In genomic region chr15:26894031-26894655, GRCm38 (mm10) we compare ENCODE assay signal across 8 mouse cellular contexts. TPM values are rescaled to one million over a fixed set of nuclear protein-coding genes. Genes with fewer than 3 reads are reported as not detected.
DNase-seq lines count a peak whose midpoint lies in the region; ATAC-seq lines count a peak whose summit lies in the region.

No protein-coding gene starts in this region.

- peak; percentile 17 to 19 for DNase-seq in cerebellum, postnatal 10 days
- DNase-seq in cerebellum, adult 11 months, result no peak
- DNase-seq in forebrain, embryonic 14.5 days (ENCODE audit: low spot score), result peak; percentile 56
- DNase-seq in limb, embryonic 11.5 days (ENCODE audit: low spot score), result peak; percentile 74

- 1% methylated on average over 12 of the region's 12 CpGs for WGBS in forebrain, embryonic 14.5 days
- WGBS in limb, embryonic 11.5 days, result 2% methylated on average over 12 of the region's 12 CpGs
- WGBS in midbrain, embryonic 13.5 days, result under 1% methylated on average over 12 of the region's 12 CpGs

- ATAC-seq in forebrain, embryonic 14.5 days, result peak; percentile 27; the same call in 1 of the 2 replicates
- ATAC-seq in hematopoietic stem cell, adult 5-6 weeks (replicated peaks in 1 of 2; ENCODE audit: insufficient read depth in 1 of 2, low FRiP score in 2 of 2, low TSS enrichment in 1 of 2, low read depth in 1 of 2, poor library complexity in 2 of 2, severe bottlenecking in 2 of 2), result peak; percentile 47 to 65; a peak in 3 of 4 replicates
- ATAC-seq in limb, embryonic 11.5 days (ENCODE audit: insufficient number of reproducible peaks, low FRiP score, low TSS enrichment, low read depth), result peak; percentile 61
- peak; percentile 15; the same call in 1 of the 2 replicates for ATAC-seq in midbrain, embryonic 13.5 days
- no peak for ATAC-seq in inflammation-experienced regulatory T-cells, adult 6 months
- no peak for ATAC-seq in megakaryocyte-erythroid progenitor cell, adult 5-6 weeks (replicated peaks; ENCODE audit: low FRiP score, low TSS enrichment, poor library complexity, severe bottlenecking)

- H3K36me3 ChIP-seq in forebrain, embryonic 14.5 days (ENCODE audit: control insufficient read depth, insufficient read depth, low read length), result no peaks in the 10 kb centered on the region
- H3K36me3 ChIP-seq in limb, embryonic 11.5 days (ENCODE audit: control insufficient read depth, insufficient read depth, low read length), result no peaks in the 10 kb centered on the region
- H3K36me3 ChIP-seq in midbrain, embryonic 13.5 days, result no peaks in the 10 kb centered on the region

- H3K4me2 ChIP-seq in forebrain, embryonic 14.5 days (ENCODE audit: low read length), result peak overlapping the region; percentile 93
- peak overlapping the region; percentile 74 for H3K4me2 ChIP-seq in limb, embryonic 11.5 days (ENCODE audit: low read depth, severe bottlenecking)
- peak overlapping the region; percentile 77 for H3K4me2 ChIP-seq in midbrain, embryonic 13.5 days (replicated peaks)

- H3K9me3 ChIP-seq in forebrain, embryonic 14.5 days (replicated peaks; ENCODE audit: control insufficient read depth, low read length), result no peaks in the 10 kb centered on the region
- H3K9me3 ChIP-seq in limb, embryonic 11.5 days (ENCODE audit: control insufficient read depth, low read length), result no peaks in the 10 kb centered on the region
- no peaks in the 10 kb centered on the region for H3K9me3 ChIP-seq in midbrain, embryonic 13.5 days

- H3K4me1 ChIP-seq in forebrain, embryonic 14.5 days (ENCODE audit: control insufficient read depth, insufficient read depth, low read length), result peaks cover 9% of the 10 kb centered on the region; the same call in 1 of the 2 replicates
- H3K4me1 ChIP-seq in limb, embryonic 11.5 days (ENCODE audit: control insufficient read depth, insufficient read depth, low read length), result no peaks in the 10 kb centered on the region; the same call in 1 of the 2 replicates
- peaks cover 24% of the 10 kb centered on the region for H3K4me1 ChIP-seq in midbrain, embryonic 13.5 days (replicated peaks)

- H3K27ac ChIP-seq in forebrain, embryonic 14.5 days (ENCODE audit: low read depth, low read length), result no peak overlapping the region
- H3K27ac ChIP-seq in limb, embryonic 11.5 days (replicated peaks; ENCODE audit: low read depth, low read length), result peak overlapping the region; percentile 91; the same call in 1 of the 2 replicates
- peak overlapping the region; percentile 81; the same call in 1 of the 2 replicates for H3K27ac ChIP-seq in midbrain, embryonic 13.5 days

- H3K4me3 ChIP-seq in forebrain, embryonic 14.5 days (ENCODE audit: low read depth, low read length), result peak overlapping the region; percentile 74
- peak overlapping the region; percentile 79 for H3K4me3 ChIP-seq in limb, embryonic 11.5 days (ENCODE audit: low read depth, low read length)
- peak overlapping the region; percentile 88 for H3K4me3 ChIP-seq in midbrain, embryonic 13.5 days (replicated peaks)

- H3K27me3 ChIP-seq in forebrain, embryonic 14.5 days (replicated peaks; ENCODE audit: control insufficient read depth, insufficient read depth, low read length), result no peaks in the 10 kb centered on the region
- no peaks in the 10 kb centered on the region for H3K27me3 ChIP-seq in limb, embryonic 11.5 days (ENCODE audit: control insufficient read depth, insufficient read depth, low read length)
- peaks cover 6% of the 10 kb centered on the region for H3K27me3 ChIP-seq in midbrain, embryonic 13.5 days

- peak overlapping the region; percentile 78 for H3K9ac ChIP-seq in forebrain, embryonic 14.5 days (ENCODE audit: low read length)
- peak overlapping the region; percentile 91 for H3K9ac ChIP-seq in limb, embryonic 11.5 days (ENCODE audit: low read length)
- H3K9ac ChIP-seq in midbrain, embryonic 13.5 days (replicated peaks), result peak overlapping the region; percentile 83

RNA-seq across cellular contexts. Expression of gene Fbxl7, which starts 1.2 kb away (rescaled TPM):
- polyA plus RNA-seq in forebrain, embryonic 14.5 days (2014; fragmentation: Nextera tagmentation; extraction: Ambion mirVana), result 3.5 and 4.7 TPM in 2 replicates
- total RNA-seq in hematopoietic stem cell, adult 5-6 weeks (2017), result not detected in 2 replicates
- 20.3 and 22.4 TPM in 2 replicates for polyA plus RNA-seq in limb, embryonic 11.5 days (2014; fragmentation: Nextera tagmentation; extraction: Ambion mirVana)
- 9.3 and 9.9 TPM in 2 replicates for polyA plus RNA-seq in midbrain, embryonic 13.5 days (2015; fragmentation: Nextera tagmentation; extraction: Ambion mirVana)
- polyA plus RNA-seq in inflammation-experienced regulatory T-cells, adult 6 months (2017; shearing (Covaris generic)), result under 1 TPM in 2 of 3 experiments, not detected in 1; 0.19 to 0.79 TPM
- total RNA-seq in megakaryocyte-erythroid progenitor cell, adult 5-6 weeks (2014; fragmentation: Nextera tagmentation), result not detected in 2 replicates
- not detected in 2 replicates for total RNA-seq in megakaryocyte-erythroid progenitor cell, adult 5-6 weeks (2017)

Comparison
In these comparisons a context has a peak if more than half of its experiments do, and no peak if none do; other contexts are left out.
1. ATAC-seq: peak in forebrain, embryonic 14.5 days (single experiment), hematopoietic stem cell, adult 5-6 weeks (2 of 2), limb, embryonic 11.5 days (single experiment) and midbrain, embryonic 13.5 days (single experiment); none in inflammation-experienced regulatory T-cells, adult 6 months (single experiment) and megakaryocyte-erythroid progenitor cell, adult 5-6 weeks (single experiment).
2. Peak in every context shown above with its lines, with median percentiles within 50 percentile points of each other: H3K4me2 ChIP-seq, H3K4me3 ChIP-seq and H3K9ac ChIP-seq.